Mouse (Mus musculus) CH12.LX (cell line): ENCODE data around the gene Ppm1b.
"Not testable (repeated sequence)": the region's sequence is repeated elsewhere in the genome, so short reads cannot be mapped to it uniquely, and the experiment has no call there.

Source experiments
- CHD2 ChIP-seq: IDR thresholded peaks from 2 replicates; pipeline ENCODE4 v1.6.1; 2011; ENCODE audit warnings: low read length, improper control_type of control experiment
- EP300 ChIP-seq: IDR thresholded peaks from 2 replicates; pipeline ENCODE4 v1.6.1; 2011; ENCODE audit warnings: low read length, improper control_type of control experiment
- MAFK ChIP-seq: IDR thresholded peaks from 2 replicates; pipeline ENCODE4 v1.6.1; 2011; ENCODE audit warnings: low read length, improper control_type of control experiment; ENCODE audit not compliant: insufficient replicate concordance
- POLR2A ChIP-seq: IDR thresholded peaks from 2 replicates; pipeline ENCODE4 v1.6.1; 2011; ENCODE audit warnings: low read depth, mild to moderate bottlenecking, improper control_type of control experiment, low read length

GRCm38 (mm10) chr17:84935620-84936019, 20.9 kb upstream of the Ppm1b start:
- not testable (repeated sequence) for TF ChIP-seq CHD2, EP300, POLR2A, MAFK
